In the genomic region with DNA sequence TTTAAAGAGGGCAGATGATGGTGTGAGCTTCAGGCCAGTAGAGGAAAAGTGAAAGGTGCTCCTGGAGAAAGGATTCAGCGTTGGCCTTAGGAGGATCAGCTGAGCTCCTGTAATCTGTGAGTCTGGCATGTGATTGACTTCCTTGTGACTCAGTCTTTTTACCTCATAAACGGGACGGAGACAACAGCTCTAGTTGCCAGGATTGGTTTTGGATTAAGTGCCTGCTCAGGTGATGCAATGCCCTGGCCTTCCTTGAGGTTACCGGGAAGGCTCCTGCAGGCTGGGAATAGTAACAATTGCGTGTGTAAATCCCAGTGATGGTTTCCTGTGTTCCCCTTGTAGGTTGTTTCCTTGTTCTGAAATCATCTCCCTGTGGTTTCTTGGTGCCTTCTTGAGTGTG, we compare ENCODE assay signal across 27 mouse cellular contexts.
"Had no signal": no experiment of that assay in that cellular context is flagged by ENCODE, and none has a peak within 500 bp of the region (broad histone marks: within the 10 kb centered on the region; RNA-seq: fewer than 3 reads in every experiment).

No protein-coding gene starts in this region.

- H3K9ac ChIP-seq: heart, embryonic 12.5 days; hindbrain, embryonic 12.5 days; hindbrain, embryonic 14.5 days; intestine, embryonic 15.5 days; kidney, embryonic 15.5 days; limb, embryonic 13.5 days; limb, embryonic 15.5 days; liver, embryonic 13.5 days had no signal

- H3K9me3 ChIP-seq: intestine, embryonic 15.5 days; limb, embryonic 15.5 days; liver, embryonic 13.5 days had no signal

- H3K27me3 ChIP-seq: heart, embryonic 12.5 days; hindbrain, embryonic 12.5 days; intestine, embryonic 15.5 days; kidney, embryonic 15.5 days; limb, embryonic 13.5 days; limb, embryonic 15.5 days; liver, embryonic 13.5 days had no signal

- H3K27ac ChIP-seq: heart, embryonic 10.5 days; hindbrain, embryonic 10.5 days; hindbrain, embryonic 12.5 days; hindbrain, embryonic 14.5 days; intestine, embryonic 15.5 days; kidney, embryonic 15.5 days; kidney, postnatal 0 days; limb, embryonic 13.5 days; limb, embryonic 15.5 days; liver, embryonic 13.5 days had no signal

- H3K4me3 ChIP-seq: heart, embryonic 10.5 days; heart, embryonic 12.5 days; hindbrain, embryonic 10.5 days; hindbrain, embryonic 12.5 days; intestine, embryonic 15.5 days; kidney, embryonic 15.5 days; limb, embryonic 13.5 days; limb, embryonic 15.5 days; liver, embryonic 13.5 days had no signal

- H3K4me1 ChIP-seq: heart, embryonic 12.5 days; hindbrain, embryonic 12.5 days; intestine, embryonic 15.5 days; kidney, embryonic 15.5 days; limb, embryonic 15.5 days; liver, embryonic 13.5 days had no signal

- DNase-seq: gastrocnemius, postnatal 14 days; gastrocnemius, postnatal 36 days; heart, adult 18-20 months; heart, postnatal 10 days; heart, postnatal 4 days; kidney, adult 2 months; kidney, adult 9 months; kidney, postnatal 14 days; kidney, postnatal 36 days; layer of hippocampus, adult 9-11 months; layer of hippocampus, postnatal 36 days; left cerebral cortex, postnatal 4 days; liver, embryonic 13.5 days had no signal

- H3K4me2 ChIP-seq: heart, embryonic 12.5 days; hindbrain, embryonic 12.5 days; hindbrain, embryonic 14.5 days; intestine, embryonic 15.5 days; kidney, embryonic 15.5 days; limb, embryonic 13.5 days; limb, embryonic 15.5 days; liver, embryonic 11.5 days; liver, embryonic 13.5 days had no signal

- H3K36me3 ChIP-seq: heart, embryonic 12.5 days; hindbrain, embryonic 10.5 days; hindbrain, embryonic 12.5 days; intestine, embryonic 15.5 days; kidney, embryonic 15.5 days; limb, embryonic 13.5 days; limb, embryonic 15.5 days; liver, embryonic 13.5 days had no signal

- ATAC-seq: hindbrain, embryonic 16.5 days; inflammation-experienced regulatory T-cells, adult 6 months; intestine, embryonic 15.5 days; intestine, postnatal 0 days had no signal
